Mouse (Mus musculus) kidney, postnatal 14 days (tissue): Measurements from ENCODE around the gene Ptpra.

Experiments
- DNase-seq: peaks from one replicate; pipeline ENCODE4 v3.0.0; 2022; ENCODE audit warnings: mixed read lengths

Gene Ptpra

DNA sequence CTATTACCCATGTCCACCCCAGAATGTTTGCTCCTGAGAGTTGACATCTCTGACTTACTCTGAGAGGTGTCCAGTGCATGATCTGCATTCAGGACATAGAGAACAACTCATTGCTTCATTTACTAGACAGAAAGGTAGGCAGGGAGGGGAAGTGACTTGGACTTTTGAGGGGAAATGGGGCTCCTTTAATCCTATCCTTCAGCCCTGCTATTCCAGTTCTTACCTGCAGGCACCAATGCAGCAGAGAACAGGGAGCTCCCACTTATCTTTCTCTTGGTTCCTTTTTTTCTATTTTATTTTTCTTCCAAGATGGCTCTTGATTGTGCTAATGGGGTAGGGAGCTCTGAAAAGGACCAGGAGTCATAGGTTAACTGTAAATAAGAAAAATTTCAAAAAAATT lies 1.6 kb upstream of the Ptpra start:
- no peak for DNase-seq

DNA sequence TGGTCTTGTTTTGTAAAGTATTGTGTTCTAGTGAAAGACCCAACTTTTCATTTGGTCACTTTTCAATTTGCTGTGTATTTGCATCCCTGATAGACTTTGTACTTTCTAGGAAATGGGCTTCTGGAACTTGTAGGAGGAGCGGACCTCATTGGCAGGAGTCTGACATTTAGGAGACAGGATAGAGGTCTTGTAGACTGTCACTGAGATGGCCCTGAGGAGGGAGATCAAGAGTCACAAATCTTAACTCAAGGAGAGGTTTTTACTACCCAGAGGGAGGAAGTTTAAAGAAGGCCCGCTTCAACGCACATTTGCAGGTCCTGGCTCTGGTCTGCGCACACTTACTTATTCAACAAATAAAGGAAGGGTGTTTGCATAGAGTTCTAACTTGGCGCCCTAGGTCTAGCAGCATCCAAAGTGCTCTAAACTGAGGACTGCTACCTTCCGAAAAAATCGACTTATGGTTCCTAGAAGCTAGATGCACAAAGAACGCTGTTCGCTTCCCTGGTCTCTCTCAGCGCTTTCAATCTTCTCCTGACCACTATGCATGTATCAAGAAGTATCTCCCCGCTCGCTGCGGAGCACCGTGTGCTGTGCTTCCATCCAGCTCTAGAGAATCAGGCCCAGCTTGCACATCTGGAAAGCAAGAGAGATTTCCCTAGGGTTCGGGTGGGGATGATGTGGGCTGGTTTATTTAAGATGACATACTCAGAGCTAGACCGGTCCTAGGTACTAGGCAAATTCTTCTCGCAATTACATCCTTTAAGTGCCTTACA lies 871 bp upstream of the Ptpra start:
- DNase-seq = peak; percentile 24

GRCm38 (mm10) chr2:130450434-130450796 lies 337 bp downstream of the Ptpra start:
- peak; percentile 84 for DNase-seq

DNA sequence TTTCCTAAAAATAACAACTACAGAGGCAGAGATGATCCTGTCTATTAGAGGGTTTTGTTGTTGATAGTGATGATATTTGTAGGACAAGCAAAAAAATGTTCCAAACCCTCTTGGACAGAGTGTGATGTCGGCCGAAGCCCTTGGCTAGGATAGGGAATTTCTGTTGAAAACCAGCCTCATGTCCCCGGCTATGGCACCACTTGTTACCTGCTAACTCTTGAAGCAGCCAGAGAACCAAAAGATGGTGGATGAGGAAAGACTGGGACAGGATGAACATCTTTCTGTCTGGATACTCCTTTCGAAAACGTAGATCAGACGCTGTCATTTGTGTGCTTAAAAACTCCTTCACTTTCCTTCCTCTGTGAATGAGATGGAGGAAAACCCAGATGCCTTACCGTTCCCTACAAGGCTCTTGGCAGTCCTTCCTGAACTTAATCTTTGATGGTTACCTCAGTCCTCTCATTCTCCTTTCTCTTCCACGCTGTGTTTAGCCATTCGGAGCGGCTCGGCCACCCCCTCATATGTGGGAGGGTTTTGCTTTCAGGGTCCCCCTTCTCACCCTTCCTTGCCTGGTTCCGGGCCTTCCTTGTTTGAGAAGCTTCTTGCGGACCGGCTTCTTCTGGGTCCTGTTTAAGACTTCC lies 1.1 kb downstream of the Ptpra start:
- no peak for DNase-seq

GRCm38 (mm10) chr2:130451727-130452090 lies 1.6 kb downstream of the Ptpra start:
- DNase-seq = no peak

GRCm38 (mm10) chr2:130452266-130452665 lies 2.2 kb downstream of the Ptpra start:
- no peak for DNase-seq

GRCm38 (mm10) chr2:130453421-130453820 lies 3.3 kb downstream of the Ptpra start:
- DNase-seq = no peak

DNA sequence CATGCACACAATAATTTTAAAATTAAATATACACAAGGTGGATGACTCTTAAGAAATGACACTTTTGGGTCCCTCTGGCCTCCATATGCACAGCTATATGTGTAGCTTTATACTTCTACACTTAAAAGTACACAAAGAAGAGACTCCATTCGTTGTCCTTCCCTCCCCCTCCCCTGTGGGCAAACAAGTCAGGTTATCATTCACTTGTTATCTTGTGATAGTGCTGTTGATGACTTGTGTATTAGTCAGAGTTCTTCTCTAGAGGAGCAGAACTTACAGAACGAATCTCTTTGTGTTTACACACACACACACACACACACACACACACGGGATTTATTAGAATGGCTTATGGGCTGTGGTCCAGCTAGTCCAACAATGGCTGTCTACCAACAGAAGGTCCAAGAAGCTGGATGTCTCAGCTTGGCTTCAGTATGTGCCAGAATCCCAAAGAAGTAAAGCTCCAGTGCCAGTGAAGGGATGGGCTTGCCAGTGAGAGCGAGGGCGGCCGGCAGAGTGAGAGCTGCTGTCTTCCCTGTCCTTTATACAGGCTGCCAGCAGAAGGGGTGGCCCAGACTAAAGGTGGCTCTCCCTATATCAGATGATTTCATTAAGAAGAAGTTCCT lies 4.8 kb downstream of the Ptpra start:
- DNase-seq = no peak

- no peak for DNase-seq
These were observed 7.8 kb downstream of the Ptpra start for GRCm38 (mm10) chr2:130457871-130458270.

GRCm38 (mm10) chr2:130459576-130459975 lies 9.5 kb downstream of the Ptpra start:
- no peak for DNase-seq

DNA sequence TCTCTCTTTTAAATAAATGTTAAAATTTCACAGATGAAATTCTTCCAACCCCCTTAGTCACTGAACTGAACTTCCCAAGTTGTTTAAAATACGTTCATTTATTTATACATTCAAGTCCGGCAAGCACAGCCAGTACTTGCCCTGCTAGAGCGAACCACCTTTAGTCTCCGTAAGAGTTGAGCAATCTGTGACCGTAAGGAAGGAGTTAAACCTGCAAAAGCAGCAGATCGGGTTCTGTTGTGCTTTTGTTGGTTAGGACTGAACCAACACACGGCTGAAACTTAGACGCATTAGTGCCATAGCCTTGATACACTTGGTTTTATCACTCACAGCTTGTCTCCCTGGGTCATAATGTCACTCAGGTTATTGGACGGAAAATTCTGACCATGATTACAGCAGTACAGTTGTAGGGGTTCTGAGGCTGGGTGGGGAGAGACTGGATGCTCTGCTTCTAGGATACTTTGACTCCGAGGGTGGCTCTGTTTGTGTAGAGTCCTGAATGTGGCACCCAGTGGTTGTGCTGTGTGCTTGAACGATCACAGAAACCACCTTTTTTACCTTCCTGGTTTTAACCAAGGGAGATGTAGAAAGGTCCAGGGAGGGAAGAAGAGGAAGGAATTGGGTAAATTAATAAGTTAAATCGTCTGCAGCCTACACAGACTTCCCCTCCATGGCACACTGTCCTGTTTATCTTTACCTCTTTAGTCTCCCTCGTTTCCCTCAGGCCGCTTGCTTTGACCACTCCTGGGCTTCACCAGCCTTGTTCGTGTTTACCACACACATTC lies 11.4 kb downstream of the Ptpra start:
- no peak for DNase-seq

- DNase-seq = no peak
These were observed 16.4 kb downstream of the Ptpra start for GRCm38 (mm10) chr2:130466438-130466837.

DNA sequence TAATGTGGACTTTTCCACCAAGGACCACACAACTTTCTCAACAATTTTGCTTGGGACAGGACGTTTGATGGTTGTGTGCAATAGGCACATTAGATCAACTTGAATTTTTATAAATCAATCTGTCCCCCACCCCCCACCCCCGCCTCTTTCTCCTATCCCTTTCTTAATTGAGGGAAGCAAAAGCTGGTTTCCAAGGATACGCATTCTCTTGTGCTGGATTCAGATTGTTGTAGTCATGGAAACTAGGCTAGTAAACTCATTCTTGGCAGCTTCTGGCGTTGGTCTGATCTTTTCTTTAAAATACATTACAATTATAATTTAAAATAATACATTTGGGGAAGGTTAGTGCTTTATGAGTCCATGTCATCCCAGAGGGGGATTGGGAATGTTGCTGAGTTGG lies 19.3 kb downstream of the Ptpra start:
- DNase-seq = no peak

DNA sequence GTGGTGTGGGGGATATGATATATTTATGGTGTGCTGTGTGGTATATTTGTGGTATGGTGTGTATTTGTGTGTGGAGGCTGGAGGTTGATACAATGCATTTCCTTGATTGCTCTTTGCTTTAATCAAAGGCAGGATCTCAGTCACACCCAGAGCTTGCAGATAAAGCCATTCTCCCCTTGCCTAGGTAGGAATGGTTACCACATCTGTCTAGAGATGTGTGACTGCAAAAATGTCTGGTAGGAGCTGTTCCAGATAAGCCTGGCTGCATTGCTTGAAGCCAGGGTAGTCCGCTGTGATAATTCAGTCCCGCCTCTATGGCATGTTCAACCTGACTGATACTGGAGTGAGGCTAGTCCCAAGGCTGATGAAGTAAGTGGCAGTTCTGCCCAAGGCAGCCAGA lies 19.9 kb downstream of the Ptpra start:
- no peak for DNase-seq

DNA sequence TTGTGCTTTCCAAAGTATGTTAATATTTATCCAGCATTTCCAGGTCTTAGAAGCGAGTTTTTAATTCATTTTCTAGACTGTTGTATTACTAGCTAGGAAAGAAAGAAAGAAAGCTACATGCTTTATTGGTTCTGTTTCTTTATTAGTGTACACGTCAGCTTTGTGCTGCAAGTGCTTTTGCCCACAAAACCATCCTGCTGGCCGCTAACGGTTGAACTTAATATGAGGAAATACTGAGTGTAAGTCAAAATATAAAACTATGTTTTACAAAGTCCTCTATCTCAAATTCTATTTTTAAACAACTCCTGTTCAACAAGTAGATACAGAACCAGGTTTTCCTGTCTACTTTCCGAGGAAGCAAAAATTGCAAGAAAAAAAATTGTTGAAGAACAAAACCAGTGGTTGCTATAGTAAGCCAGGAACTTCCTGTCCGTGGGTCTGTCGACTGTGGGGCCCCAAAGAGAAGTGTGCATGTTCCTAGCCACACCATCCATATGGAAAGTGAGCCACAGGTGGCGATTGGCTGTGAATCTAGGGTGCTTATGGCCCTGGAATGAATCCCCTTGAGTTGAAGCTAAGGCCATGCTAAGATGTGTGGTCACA lies 22.9 kb downstream of the Ptpra start:
- no peak for DNase-seq

DNA sequence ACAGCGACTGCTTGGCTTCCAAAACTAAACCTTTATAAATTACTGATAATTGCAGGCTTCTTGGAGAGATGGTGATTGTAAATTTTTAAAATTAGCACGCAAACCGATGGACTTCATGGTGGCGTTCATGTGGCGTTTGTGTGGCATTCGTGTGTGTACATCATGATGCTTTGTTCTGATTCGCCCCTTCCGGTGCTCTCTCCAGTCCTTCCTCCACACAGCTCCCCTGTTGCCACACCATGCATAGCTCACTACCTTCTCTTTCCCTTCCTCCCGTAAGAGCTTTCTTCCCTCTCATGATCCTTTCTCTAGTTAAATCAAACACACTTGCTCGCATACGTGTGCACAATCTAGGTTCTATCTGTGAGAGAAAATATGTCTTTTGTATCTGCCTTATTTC lies 25.7 kb downstream of the Ptpra start:
- no peak for DNase-seq

DNA sequence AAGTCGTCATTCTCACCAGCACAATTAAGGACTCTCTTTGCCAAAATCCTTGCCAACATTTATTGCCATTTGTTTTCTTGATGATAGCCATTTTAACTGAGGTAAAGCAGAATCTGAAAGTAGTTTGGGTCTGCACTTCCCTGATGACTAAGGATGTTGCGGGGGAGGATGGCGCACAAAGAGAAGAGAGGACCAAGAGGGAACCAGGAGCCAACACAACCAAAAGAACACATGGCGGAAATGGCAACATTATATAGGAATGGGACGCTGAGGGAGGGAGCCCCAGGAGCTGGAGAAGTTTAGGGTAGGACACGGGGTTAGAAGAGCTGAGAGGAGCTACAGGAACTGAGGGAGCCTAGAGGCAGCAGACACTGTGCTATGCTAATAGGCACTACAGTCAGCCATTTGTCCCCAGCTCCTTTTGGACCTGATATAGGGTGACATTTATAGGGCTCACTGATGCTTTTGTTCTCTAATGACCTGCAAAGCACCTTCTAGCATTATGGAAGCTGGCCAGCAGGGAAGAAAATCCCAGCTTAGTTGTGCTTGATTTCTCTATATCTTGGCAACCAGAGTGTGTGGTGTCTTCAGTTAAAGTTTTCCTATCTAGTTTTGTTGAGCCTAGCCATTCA lies 26.7 kb downstream of the Ptpra start:
- DNase-seq = no peak

DNA sequence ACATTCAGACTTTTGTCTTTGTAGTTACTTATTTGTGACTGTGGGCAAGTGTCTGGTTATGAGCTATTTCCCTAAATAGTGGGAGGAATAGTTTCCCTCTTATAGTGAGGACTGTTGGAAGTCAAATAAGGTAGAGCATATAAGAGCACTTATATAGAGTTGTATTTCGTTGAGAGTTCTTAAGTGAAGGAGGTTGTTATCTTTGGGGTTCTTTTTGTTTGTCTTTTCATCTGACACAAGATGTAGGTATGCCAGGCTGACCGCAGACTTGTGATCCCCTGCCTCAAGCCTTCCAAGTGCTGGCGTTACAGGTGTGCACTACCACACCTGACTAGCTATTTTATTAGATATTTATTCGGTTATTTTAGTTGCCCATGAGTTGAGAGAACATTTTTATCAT lies 32.1 kb downstream of the Ptpra start:
- DNase-seq = no peak

GRCm38 (mm10) chr2:130482700-130483099 lies 32.6 kb downstream of the Ptpra start:
- no peak for DNase-seq

DNA sequence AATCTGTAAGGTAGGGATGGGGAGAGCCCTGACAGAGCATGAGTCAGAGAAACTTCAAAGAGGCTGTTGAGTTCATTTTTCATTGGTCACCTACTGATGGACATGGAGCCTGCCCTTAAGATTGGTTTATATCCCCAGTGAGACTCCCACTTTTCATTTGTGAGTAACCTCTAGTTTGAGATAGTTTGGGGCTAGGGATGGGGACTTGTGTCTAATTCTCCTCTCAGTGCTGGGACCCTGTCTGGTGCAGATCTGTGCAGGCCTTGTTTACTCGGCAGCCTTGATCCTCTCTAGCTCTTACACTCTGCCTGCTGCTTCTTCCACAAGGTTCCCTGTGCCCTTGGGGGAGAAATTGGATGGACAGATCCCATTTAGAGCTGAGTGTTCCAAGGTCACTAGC lies 34.1 kb downstream of the Ptpra start:
- no peak for DNase-seq

DNA sequence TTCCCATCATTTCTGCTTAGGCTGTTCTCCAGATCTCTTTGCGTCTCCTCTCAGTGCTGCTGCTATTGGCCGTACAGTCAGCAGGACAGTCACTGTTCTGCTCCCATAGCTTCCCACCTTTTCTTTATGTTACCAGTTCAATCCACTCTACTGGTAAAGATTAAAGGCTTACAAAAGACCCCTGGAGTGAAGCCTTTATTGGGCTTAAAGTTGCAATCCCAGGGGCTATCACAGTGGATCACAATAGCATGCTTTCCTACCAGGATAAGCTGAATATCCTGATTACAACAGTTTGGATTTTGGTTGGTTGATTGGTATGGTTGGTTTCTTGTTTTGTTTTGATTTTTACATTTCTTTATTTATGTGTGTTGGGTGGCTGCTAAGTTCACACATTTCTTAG lies 37.9 kb downstream of the Ptpra start:
- no peak for DNase-seq

GRCm38 (mm10) chr2:130488600-130488999 lies 38.5 kb downstream of the Ptpra start:
- DNase-seq = no peak

DNA sequence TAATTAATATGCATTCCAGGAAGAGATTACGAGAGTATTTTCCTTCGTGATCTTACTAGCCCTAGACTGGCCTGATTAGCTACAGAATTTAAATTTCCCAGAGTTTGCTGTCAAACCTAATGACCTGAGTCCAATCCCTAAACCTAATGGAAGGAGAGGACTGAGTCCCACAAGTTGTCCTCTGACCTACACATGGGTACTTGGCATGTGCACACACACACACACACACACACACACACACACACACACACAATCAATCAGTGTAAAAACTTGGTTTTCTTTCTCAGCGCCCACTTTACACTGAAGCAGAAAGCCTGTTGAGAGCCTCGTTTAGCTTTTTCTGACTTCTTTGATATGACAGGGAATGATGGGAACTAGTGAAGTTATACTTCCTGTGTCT lies 41.1 kb downstream of the Ptpra start:
- DNase-seq = no peak
